Mouse (Mus musculus): ENCODE results near the gene Gzma.

The Gzma gene

GRCm38 (mm10) chr13:113045458-113046110 is 55.2 kb downstream of the Gzma start:
- no peak for DNase-seq

- DNase-seq = no peak
These were observed 55.9 kb downstream of the Gzma start for GRCm38 (mm10) chr13:113044876-113045275.

Measured in lung, postnatal 36 days (tissue).